Mouse (Mus musculus) midbrain, embryonic 11.5 days (tissue): ENCODE measurements around the gene Klk15. TPM values are rescaled to one million over a fixed set of nuclear protein-coding genes. Genes with fewer than 3 reads are reported as not detected.
"Not testable (repeated sequence)": the region's sequence is repeated elsewhere in the genome, so short reads cannot be mapped to it uniquely, and the experiment has no call there.

Source experiments
- ATAC-seq: fragments of 200-750 bp; cut with Nextera tagmentation; 2 replicates; pipeline ENCODE4 v1.8.0; 2017; ENCODE audit warnings: moderate TSS enrichment, moderate library complexity; ENCODE audit not compliant: low FRiP score
- DNase-seq: peaks from one replicate; pipeline ENCODE4 v3.0.0; 2015; ENCODE audit warnings: low spot score; ENCODE audit errors: missing footprints
- H3K27ac ChIP-seq: fragments of 300-500 bp; sonication (generic); 2 replicates; pipeline ENCODE4 v1.5.1; 2014; ENCODE audit warnings: low read depth, low read length
- H3K27me3 ChIP-seq: fragments of 300-500 bp; sonication (generic); 2 replicates; pipeline ENCODE4 v1.6.1; 2014; ENCODE audit warnings: mild to moderate bottlenecking, low read length, moderate library complexity, mixed read lengths; ENCODE audit not compliant: control insufficient read depth, insufficient read depth
- H3K36me3 ChIP-seq: fragments of 300-500 bp; sonication (generic); 2 replicates; pipeline ENCODE4 v1.6.1; 2014; ENCODE audit warnings: mild to moderate bottlenecking, low read length, moderate library complexity, mixed read lengths; ENCODE audit not compliant: control insufficient read depth, insufficient read depth
- H3K4me1 ChIP-seq: fragments of 300-500 bp; sonication (generic); 2 replicates; pipeline ENCODE4 v1.6.1; 2014; ENCODE audit warnings: low read length; ENCODE audit not compliant: control insufficient read depth, insufficient read depth
- H3K4me2 ChIP-seq: fragments of 300-500 bp; sonication (generic); 2 replicates; pipeline ENCODE4 v1.6.1; 2014; ENCODE audit warnings: mild to moderate bottlenecking, moderate library complexity
- H3K4me3 ChIP-seq: fragments of 300-500 bp; sonication (generic); 2 replicates; pipeline ENCODE4 v1.5.1; 2014; ENCODE audit warnings: low read depth, low read length
- H3K9ac ChIP-seq: fragments of 300-500 bp; sonication (generic); 2 replicates; pipeline ENCODE4 v1.6.1; 2014; ENCODE audit warnings: low read length
- H3K9me3 ChIP-seq: fragments of 300-500 bp; sonication (generic); 2 replicates; pipeline ENCODE4 v1.6.1; 2016; ENCODE audit warnings: low read length; ENCODE audit not compliant: control insufficient read depth
- WGBS: fragments of 180-500 bp; shearing (Covaris S2); extraction: QIAGEN DNeasy Blood & Tissue Kit; methylation state at CpG from one replicate; pipeline ENCODE4 v1.1.7; 2014; 5-methylcytosine and 5-hydroxymethylcytosine counted together
- polyA plus RNA-seq: library from polyadenylated mRNA; unstranded; fragments of >200 nt; fragmentation: Nextera tagmentation; extraction: Ambion mirVana; gene quantifications from 2 replicates; pipeline ENCODE4 v1.2.1, GENCODE M21; 2014

Gene Klk15
- polyA plus RNA-seq, 1 experiment from 2014 or later = not detected

DNA sequence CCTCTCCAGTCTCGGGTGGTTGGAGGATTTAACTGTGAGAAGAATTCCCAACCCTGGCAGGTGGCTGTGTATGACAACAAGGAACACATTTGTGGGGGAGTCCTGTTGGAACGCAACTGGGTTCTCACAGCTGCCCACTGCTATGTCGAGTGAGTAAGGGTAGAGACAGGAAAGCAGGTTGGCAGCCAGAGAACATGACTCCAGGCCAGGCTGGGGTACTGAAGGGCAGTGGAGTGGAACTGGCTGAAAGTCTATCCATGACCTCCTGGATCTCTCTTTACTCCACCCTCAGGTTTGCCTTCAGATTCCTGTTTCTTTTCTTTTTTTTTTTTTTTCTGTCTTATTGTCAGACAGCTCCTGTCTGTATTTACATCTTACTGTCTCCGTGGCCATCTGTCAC, 19.2 kb downstream of the Klk15 start:
- Histone ChIP-seq H3K9ac (no peak overlapping the region), H3K27ac (no peak overlapping the region), H3K36me3 (no peaks in the 10 kb centered on the region), H3K4me2 (no peak overlapping the region), H3K27me3 (no peaks in the 10 kb centered on the region), H3K4me1 (no peaks in the 10 kb centered on the region), H3K9me3 (no peaks in the 10 kb centered on the region), H3K4me3 (no peak overlapping the region)
- ATAC-seq = no peak
- WGBS = 69% methylated on average over 4 of the region's 4 CpGs
- no peak for DNase-seq

DNA sequence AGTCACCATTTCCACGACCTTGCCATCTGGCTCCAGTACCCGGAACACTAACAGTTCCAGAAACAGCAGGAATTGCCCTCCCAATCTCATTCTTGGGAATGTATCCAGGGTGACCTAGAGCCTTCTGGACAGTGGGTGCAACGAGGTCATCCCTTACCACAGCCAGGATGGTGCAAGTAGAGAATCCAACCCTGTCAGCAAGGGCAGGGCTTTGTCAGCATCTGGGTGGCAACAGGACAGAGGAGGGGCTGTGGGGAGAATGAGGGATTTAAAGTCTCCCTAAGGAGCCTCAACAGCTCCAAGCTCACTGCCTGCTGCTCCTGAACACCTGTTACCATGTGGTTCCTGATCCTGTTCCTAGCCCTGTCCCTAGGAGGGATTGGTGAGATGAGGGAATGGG, 32.9 kb downstream of the Klk15 start, which contains the start of gene Klk1b1:
Gene Klk1b1 (plus strand): TSS at position 301 of the 400 bp plus-strand sequence.
- Histone ChIP-seq H3K4me3 (no peak within 1 kb of the TSS), H3K27me3 (no peaks in the 10 kb centered on the region), H3K36me3 (no peaks in the 10 kb centered on the region), H3K4me1 (no peaks in the 10 kb centered on the region), H3K9ac (no peak within 1 kb of the TSS), H3K27ac (no peak within 1 kb of the TSS), H3K9me3 (no peaks in the 10 kb centered on the region), H3K4me2 (no peak within 1 kb of the TSS)
- WGBS = 73% methylated on average over 3 of the region's 3 CpGs
- DNase-seq = no peak
- no peak for ATAC-seq

DNA sequence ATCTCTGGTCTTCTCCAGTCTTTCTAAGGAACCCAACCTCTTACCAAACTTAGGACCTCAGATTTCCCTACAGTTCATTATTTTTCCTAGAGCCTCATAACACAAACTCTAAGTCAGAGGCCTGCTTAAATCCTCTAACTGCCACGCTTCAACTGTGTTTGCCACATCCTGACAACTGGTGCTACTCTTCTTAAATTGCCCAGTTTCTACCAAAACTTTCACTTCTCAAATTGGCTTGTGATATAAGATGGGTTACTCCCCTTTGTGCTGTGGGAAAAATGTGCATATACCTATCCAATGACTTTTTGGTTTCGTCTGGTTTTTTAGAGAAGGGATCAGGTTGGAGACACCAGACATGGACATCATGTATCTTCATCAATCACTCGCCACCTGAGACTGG, 33.5 kb downstream of the Klk15 start:
- Histone ChIP-seq H3K9ac (no peak overlapping the region), H3K36me3 (no peaks in the 10 kb centered on the region), H3K9me3 (no peaks in the 10 kb centered on the region), H3K27me3 (no peaks in the 10 kb centered on the region), H3K27ac (no peak overlapping the region), H3K4me3 (no peak overlapping the region), H3K4me1 (no peaks in the 10 kb centered on the region), H3K4me2 (no peak overlapping the region)
- 80% methylated on average over 3 of the region's 3 CpGs for WGBS
- DNase-seq (no peak), ATAC-seq (no peak)

DNA sequence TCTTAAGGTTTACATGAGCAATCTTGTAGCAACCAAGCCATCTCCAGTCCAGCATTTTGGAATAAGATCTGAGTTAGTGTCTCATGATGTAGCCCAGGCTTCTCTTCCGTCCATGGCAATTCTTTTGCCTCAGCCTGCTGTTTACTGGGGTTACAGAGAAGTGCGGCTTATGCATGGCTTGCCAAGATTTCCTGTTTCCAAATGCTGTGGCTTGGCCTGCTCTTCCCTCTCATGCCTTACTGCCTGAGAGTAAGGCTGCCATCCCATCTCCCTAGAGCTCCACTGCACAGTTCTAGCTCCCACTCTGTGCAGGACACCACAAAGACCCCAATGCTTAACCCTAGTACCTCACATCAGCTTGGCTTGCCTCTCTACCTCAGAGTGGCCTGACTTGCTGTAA, 34.1 kb downstream of the Klk15 start:
- DNase-seq (no peak), ATAC-seq (no peak)
- Histone ChIP-seq H3K4me1 (no peaks in the 10 kb centered on the region), H3K27me3 (no peaks in the 10 kb centered on the region), H3K36me3 (no peaks in the 10 kb centered on the region), H3K9ac (no peak overlapping the region), H3K9me3 (no peaks in the 10 kb centered on the region), H3K27ac (no peak overlapping the region), H3K4me3 (no peak overlapping the region), H3K4me2 (no peak overlapping the region)
- 94% methylated on average over 2 of the region's 2 CpGs for WGBS

GRCm38 (mm10) chr7:43975761-43976160, 42.2 kb downstream of the Klk15 start, which contains the start of gene Klk1b9:
Klk1b9 (plus strand) TSS chr7:43976061.
- H3K4me2 ChIP-seq, H3K36me3 ChIP-seq, H3K9me3 ChIP-seq, ATAC-seq, DNase-seq, H3K9ac ChIP-seq, H3K4me1 ChIP-seq, H3K4me3 ChIP-seq, H3K27me3 ChIP-seq, H3K27ac ChIP-seq: not testable (repeated sequence)
- WGBS = 73% methylated on average over 1 of the region's 1 CpGs

- no peaks in the 10 kb centered on the region for H3K4me1 ChIP-seq
- H3K4me2 ChIP-seq = no peak overlapping the region
- H3K9me3 ChIP-seq = no peaks in the 10 kb centered on the region
- DNase-seq = no peak
- H3K9ac ChIP-seq = no peak overlapping the region
- H3K27ac ChIP-seq = no peak overlapping the region
- H3K36me3 ChIP-seq = no peaks in the 10 kb centered on the region
- H3K4me3 ChIP-seq = no peak overlapping the region
- no peaks in the 10 kb centered on the region for H3K27me3 ChIP-seq
- ATAC-seq = no peak
Measured at GRCm38 (mm10) chr7:43985657-43986056, 52.1 kb downstream of the Klk15 start.

Other genes with a start within 250 kb of the Klk15 start
- gene Klk14, start 243.3 kb upstream of the Klk15 start, polyA plus RNA-seq = not detected in 2 replicates
- gene Klk13, start 221.2 kb upstream of the Klk15 start, polyA plus RNA-seq = 0.29 TPM in 1 of 2 replicates, not detected in the other
- gene Klk12, start 164.8 kb upstream of the Klk15 start, polyA plus RNA-seq = not detected in 2 replicates
- 0.19 TPM in 1 of 2 replicates, not detected in the other for gene Klk11, start 159.1 kb upstream of the Klk15 start, polyA plus RNA-seq
- gene Klk10, start 152.7 kb upstream of the Klk15 start, polyA plus RNA-seq = 0.19 and 0.29 TPM in 2 replicates
- not detected in 2 replicates for gene Klk9, start 141.8 kb upstream of the Klk15 start, polyA plus RNA-seq
- gene Klk8, start 136.2 kb upstream of the Klk15 start, polyA plus RNA-seq = 7.6 and 7.8 TPM in 2 replicates
- gene Klk7, start 122.4 kb upstream of the Klk15 start, polyA plus RNA-seq = 0.10 TPM in 1 of 2 replicates, not detected in the other
- 0.40 TPM in 1 of 2 replicates, not detected in the other for gene Klk6, start 109.2 kb upstream of the Klk15 start, polyA plus RNA-seq
- not detected in 2 replicates for gene Klk5, start 91.8 kb upstream of the Klk15 start, polyA plus RNA-seq
- gene Klk4, start 52.6 kb upstream of the Klk15 start, polyA plus RNA-seq = not detected in 2 replicates
- gene Klk1b8, start 16.9 kb downstream of the Klk15 start, polyA plus RNA-seq = not detected in 2 replicates
- not detected in 2 replicates for gene Klk1b1, start 33.0 kb downstream of the Klk15 start, polyA plus RNA-seq
- gene Klk1b9, start 42.3 kb downstream of the Klk15 start, polyA plus RNA-seq = not detected in 2 replicates
- not detected in 2 replicates for gene Klk1b11, start 62.1 kb downstream of the Klk15 start, polyA plus RNA-seq
- not detected in 2 replicates for gene Klk1b26, start 78.4 kb downstream of the Klk15 start, polyA plus RNA-seq
- not detected in 2 replicates for gene Klk1b27, start 118.5 kb downstream of the Klk15 start, polyA plus RNA-seq
- not detected in 2 replicates for gene Klk1b21, start 168.6 kb downstream of the Klk15 start, polyA plus RNA-seq
- gene Klk1b22, start 178.9 kb downstream of the Klk15 start, polyA plus RNA-seq = not detected in 2 replicates
- not detected in 2 replicates for gene Klk1b16, start 203.0 kb downstream of the Klk15 start, polyA plus RNA-seq